Mouse (Mus musculus) embryonic stem cell, embryonic (primary cell): ENCODE results near the gene Gm20388.

Experiments used
- CTCF ChIA-PET, 4 experiments: fragments of 300-600 bp in 2 of 4; fragments of 350-600 bp in 2 of 4; sonication (Branson Sonifier 250); formaldehyde crosslinking; loops; one replicate each; lab custom pipeline; 2022; ENCODE audit warnings: inconsistent platforms in 2 of 4; lab: Charles Lee
- POLR2A ChIA-PET, 4 experiments: fragments of 300-600 bp in 2 of 4; fragments of 350-600 bp in 2 of 4; sonication (Branson Sonifier 250); formaldehyde crosslinking; loops; one replicate each; lab custom pipeline; 2022; ENCODE audit warnings: antibody characterized with exemption in 4 of 4, inconsistent platforms in 1 of 4; lab: Charles Lee

Gene Gm20388

DNA sequence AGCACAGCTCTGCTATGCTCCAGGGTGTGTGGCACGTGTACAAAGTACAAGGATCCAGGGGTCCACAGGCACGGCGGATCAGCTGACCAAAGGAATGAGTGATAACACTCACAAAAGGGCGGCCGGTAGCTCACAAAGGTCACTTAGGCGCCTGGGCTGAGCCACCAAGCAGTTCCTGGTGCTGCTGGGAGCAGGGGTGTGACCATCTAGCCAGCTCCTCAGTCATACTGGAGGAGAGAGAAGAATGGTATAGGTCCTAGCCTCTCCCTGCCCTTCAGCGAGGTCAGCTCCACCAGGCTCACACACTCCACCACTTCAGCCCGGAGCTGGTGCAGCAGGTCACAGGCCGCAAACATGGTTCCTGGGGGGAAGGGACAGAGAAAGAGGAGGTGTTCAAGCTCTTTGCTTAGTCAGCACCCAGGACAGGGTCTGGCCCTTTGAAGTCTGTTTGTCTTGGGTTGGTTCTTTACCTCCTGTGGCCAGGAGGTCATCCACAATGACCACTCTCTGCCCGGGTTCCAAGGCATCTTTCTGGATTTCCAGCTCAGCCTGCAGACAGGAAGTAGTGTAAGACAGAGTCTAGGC is 2664.1 kb downstream of the Gm20388 start:
- ChIA-PET CTCF (interaction anchor here in 3 of 4 experiments (0.6 to 1.6 kb wide), 7 partner anchors 10 to 458 kb away, joined by 3 to 8 read pairs (median 3); partner anchors contain the start of gene Piezo1 (in 1 of the 3)), POLR2A (interaction anchor here (0.5 to 18.6 kb wide), 58 partner anchors 7 to 723 kb away, joined by 3 to 397 read pairs (median 4); partner anchors contain the start of genes Galns (in 4 of the 4), Trappc2l (in 4 of the 4), Cdt1 (in 2 of the 4) and Ctu2 (in 1 of the 4))

GRCm38 (mm10) chr8:122575286-122575685 is 2664.6 kb downstream of the Gm20388 start:
- ChIA-PET CTCF (interaction anchor here in 3 of 4 experiments (0.6 to 1.6 kb wide), 6 partner anchors 10 to 458 kb away, joined by 3 to 8 read pairs (median 3); no protein-coding TSS in a partner anchor), POLR2A (interaction anchor here (0.6 to 18.6 kb wide), 48 partner anchors 8 to 724 kb away, joined by 3 to 397 read pairs (median 4); partner anchors contain the start of genes Galns (in 4 of the 4), Trappc2l (in 4 of the 4), Cdt1 (in 3 of the 4) and Ctu2 (in 1 of the 4))

DNA sequence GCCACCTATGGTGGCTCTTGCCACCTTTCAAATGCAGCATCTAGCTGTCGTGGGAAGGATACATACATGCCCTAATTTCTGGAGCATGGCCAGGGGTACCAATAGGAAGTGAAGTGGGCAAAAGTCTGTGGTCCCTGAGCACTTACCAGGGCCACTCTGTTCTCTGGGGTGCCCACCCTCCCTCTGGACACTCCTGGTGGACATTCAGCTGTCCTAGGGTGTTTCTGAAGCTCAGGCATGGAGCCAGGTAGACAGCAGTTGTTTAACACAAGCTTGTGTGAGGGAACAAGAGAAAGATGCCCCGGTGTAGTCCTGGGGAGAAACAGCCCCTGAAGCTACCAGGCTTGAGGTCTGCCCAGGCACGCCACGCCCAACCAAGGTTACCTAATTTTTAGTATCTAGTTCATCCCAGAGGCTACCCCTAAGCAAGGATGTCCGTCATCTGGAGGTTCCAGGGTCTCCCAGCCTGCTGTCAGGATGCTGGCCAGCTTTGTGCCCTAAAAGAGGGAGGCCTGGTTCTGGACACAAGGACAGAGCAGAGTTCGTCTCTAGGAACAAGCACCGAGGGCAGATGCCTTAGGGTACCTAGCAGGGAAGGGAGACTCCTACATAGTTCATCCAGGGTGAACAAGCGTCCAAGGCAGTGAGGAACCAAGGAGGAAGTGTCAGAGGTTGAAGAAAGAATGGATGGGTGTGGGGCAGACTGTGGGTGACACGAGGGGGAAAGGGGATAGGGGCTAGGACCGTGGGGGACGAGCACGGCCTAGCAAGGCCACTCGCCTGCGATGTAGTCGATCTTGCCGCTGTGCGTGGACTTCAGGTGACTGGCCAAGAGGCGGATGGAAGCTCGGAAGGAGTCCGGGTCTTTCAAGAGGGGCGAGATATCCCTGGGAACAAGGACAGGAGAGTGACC is 2665.3 kb downstream of the Gm20388 start:
- ChIA-PET CTCF (interaction anchor here in 1 of 4 experiments (1.6 kb wide), 1 partner anchor 19 kb away, joined by 3 read pairs; no protein-coding TSS in a partner anchor), POLR2A (interaction anchor here (0.6 to 18.6 kb wide), 34 partner anchors 8 to 531 kb away, joined by 3 to 397 read pairs (median 6); partner anchors contain the start of genes Cdt1 (in 3 of the 4), Galns (in 2 of the 4), Trappc2l (in 2 of the 4) and Mvd (in 1 of the 4))

GRCm38 (mm10) chr8:122576648-122577022 is 2666.0 kb downstream of the Gm20388 start, which contains the start of gene Aprt:
Aprt (minus strand) TSS chr8:122576909.
- CTCF ChIA-PET = interaction anchor here in 1 of 4 experiments (0.6 kb wide), 1 partner anchor 54 kb away, joined by 3 read pairs; no protein-coding TSS in a partner anchor
- POLR2A ChIA-PET = interaction anchor here (0.6 to 18.6 kb wide), 25 partner anchors 8 to 1416 kb away, joined by 3 to 397 read pairs (median 4); partner anchors contain the start of genes Cdt1 (in 3 of the 4), Galns (in 2 of the 4), Piezo1 (in 1 of the 4) and Trappc2l (in 1 of the 4)

DNA sequence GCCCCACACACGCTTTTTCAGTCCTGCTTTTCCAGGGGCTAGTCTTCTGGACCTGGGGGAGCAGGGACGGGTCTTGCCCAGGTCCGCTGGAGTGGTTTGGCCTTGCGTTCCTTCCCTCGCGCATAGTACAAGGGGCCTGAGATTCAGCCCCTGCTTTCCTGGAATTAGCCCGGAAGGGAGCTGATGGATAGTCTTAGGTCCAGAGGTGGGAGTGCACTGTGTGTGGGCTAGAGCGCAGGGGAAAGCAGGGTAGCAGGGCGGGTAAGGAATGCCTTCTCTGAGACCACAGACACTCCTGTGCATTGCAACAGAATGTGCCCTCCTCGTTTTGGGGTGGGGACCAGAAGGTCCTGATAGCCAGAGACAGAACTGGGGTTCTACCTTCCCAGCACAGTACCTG is 2666.5 kb downstream of the Gm20388 start:
- ChIA-PET CTCF (interaction anchor here in 1 of 4 experiments (0.6 to 0.9 kb wide), 2 partner anchors 36 to 54 kb away, joined by 3 read pairs; no protein-coding TSS in a partner anchor), POLR2A (interaction anchor here (0.6 to 18.6 kb wide), 27 partner anchors 8 to 1416 kb away, joined by 3 to 397 read pairs (median 4); partner anchors contain the start of genes Cdt1 (in 3 of the 4), Galns (in 2 of the 4), Piezo1 (in 1 of the 4) and Trappc2l (in 1 of the 4))

GRCm38 (mm10) chr8:122579196-122579595 is 2668.6 kb downstream of the Gm20388 start:
- CTCF ChIA-PET = interaction anchor here in 2 of 4 experiments (0.6 to 1.4 kb wide), 2 partner anchors 15 to 32 kb away, joined by 3 read pairs; partner anchors contain the start of genes Galns (in 1 of the 2) and Trappc2l (in 1 of the 2)
- POLR2A ChIA-PET = interaction anchor here (0.7 to 18.6 kb wide), 9 partner anchors 10 to 57 kb away, joined by 3 to 397 read pairs (median 8); partner anchors contain the start of genes Cdt1 (in 2 of the 4) and Piezo1 (in 2 of the 4)

- ChIA-PET POLR2A (interaction anchor here (0.6 to 18.6 kb wide), 19 partner anchors 11 to 817 kb away, joined by 3 to 397 read pairs (median 4); partner anchors contain the start of genes Cdt1 (in 3 of the 4) and Piezo1 (in 1 of the 4)), CTCF (interaction anchor here in 3 of 4 experiments (0.5 to 0.7 kb wide), 5 partner anchors 209 to 1116 kb away, joined by 3 to 9 read pairs (median 4); no protein-coding TSS in a partner anchor)
These were observed 2670.3 kb downstream of the Gm20388 start for GRCm38 (mm10) chr8:122580926-122581325.

DNA sequence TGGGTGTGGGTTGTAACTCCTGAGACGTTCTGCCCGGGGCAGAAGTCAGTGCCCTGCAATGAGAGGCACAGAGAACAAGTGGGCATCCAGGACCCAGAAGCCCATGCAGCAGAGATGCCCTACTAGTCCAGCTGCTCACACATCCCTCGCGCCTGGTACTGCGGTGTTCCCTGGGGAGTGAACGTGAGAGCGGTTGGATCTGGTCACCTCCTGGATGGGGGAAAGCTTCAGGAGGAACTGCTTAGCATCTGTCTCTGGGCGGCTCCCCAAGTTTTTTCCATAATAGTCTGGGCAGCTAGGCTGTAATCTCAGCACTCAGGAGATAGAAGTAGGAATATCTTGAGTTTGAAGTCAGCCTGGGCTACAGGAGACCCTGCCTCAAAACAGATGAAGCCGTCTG is 2674.3 kb downstream of the Gm20388 start:
- CTCF ChIA-PET = interaction anchor here in 3 of 4 experiments (0.7 to 1.1 kb wide), 4 partner anchors 18 to 69 kb away, joined by 3 read pairs; partner anchors contain the start of gene Piezo1 (in 1 of the 3)
- POLR2A ChIA-PET = interaction anchor here in 3 of 4 experiments (0.8 to 7.7 kb wide), 8 partner anchors 9 to 60 kb away, joined by 3 to 92 read pairs (median 6); partner anchors contain the start of genes Aprt (in 1 of the 3), Cdt1 (in 1 of the 3), Galns (in 1 of the 3) and Trappc2l (in 1 of the 3)

- ChIA-PET CTCF (interaction anchor here in 3 of 4 experiments (0.7 to 1.1 kb wide), 3 partner anchors 18 to 68 kb away, joined by 3 read pairs; partner anchors contain the start of gene Piezo1 (in 1 of the 3)), POLR2A (interaction anchor here in 3 of 4 experiments (0.7 to 7.7 kb wide), 11 partner anchors 9 to 60 kb away, joined by 3 to 92 read pairs (median 4); partner anchors contain the start of genes Cdt1 (in 2 of the 3), Galns (in 2 of the 3), Trappc2l (in 2 of the 3) and Aprt (in 1 of the 3))
These were observed 2674.8 kb downstream of the Gm20388 start for GRCm38 (mm10) chr8:122585411-122585891.

GRCm38 (mm10) chr8:122586171-122586570 is 2675.5 kb downstream of the Gm20388 start:
- POLR2A ChIA-PET = interaction anchor here in 3 of 4 experiments (0.7 to 7.7 kb wide), 14 partner anchors 8 to 143 kb away, joined by 3 to 92 read pairs (median 4); partner anchors contain the start of genes Cdt1 (in 2 of the 3), Galns (in 2 of the 3), Trappc2l (in 2 of the 3) and Aprt (in 1 of the 3)
- CTCF ChIA-PET = interaction anchor here in 2 of 4 experiments (0.6 to 1.1 kb wide), 5 partner anchors 19 to 753 kb away, joined by 3 to 4 read pairs (median 3); partner anchors contain the start of gene Piezo1 (in 1 of the 2)

- ChIA-PET CTCF (interaction anchor here in 3 of 4 experiments (0.6 to 1.1 kb wide), 4 partner anchors 18 to 1640 kb away, joined by 3 to 6 read pairs (median 4); no protein-coding TSS in a partner anchor), POLR2A (interaction anchor here in 3 of 4 experiments (0.7 to 4.3 kb wide), 9 partner anchors 9 to 646 kb away, joined by 3 to 27 read pairs (median 4); partner anchors contain the start of genes Galns (in 2 of the 3), Trappc2l (in 2 of the 3) and Aprt (in 1 of the 3))
These were observed 2676.1 kb downstream of the Gm20388 start for GRCm38 (mm10) chr8:122586749-122587148.

DNA sequence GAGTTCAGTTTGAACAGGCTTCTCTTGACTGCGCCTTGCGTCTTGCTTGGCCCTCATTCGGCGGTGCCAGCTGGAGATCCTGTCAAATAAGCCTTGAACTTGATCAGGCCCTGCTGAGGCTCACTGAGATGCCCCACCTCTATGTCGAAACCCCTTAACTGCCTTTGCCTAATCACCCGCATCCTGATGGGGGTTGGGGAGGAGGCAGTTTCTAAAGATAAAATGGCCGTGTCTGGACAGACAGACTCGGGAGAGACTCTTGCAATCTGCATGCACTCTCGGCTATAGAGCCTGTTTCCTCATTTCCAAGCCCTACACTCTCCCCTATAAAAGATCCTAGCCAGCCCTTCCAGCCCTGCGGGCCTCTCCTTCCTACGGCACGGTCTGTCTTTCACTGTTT is 2682.6 kb downstream of the Gm20388 start:
- CTCF ChIA-PET = interaction anchor here in 2 of 4 experiments (0.5 to 1.0 kb wide), 2 partner anchors 58 to 298 kb away, joined by 3 to 4 read pairs; no protein-coding TSS in a partner anchor
- POLR2A ChIA-PET = interaction anchor here in 2 of 4 experiments (0.9 to 3.0 kb wide), 4 partner anchors 10 to 18 kb away, joined by 4 to 11 read pairs (median 8); partner anchors contain the start of gene Aprt (in 1 of the 2)

- CTCF ChIA-PET = interaction anchor here in 3 of 4 experiments (0.5 to 1.0 kb wide), 4 partner anchors 14 to 1757 kb away, joined by 3 to 4 read pairs (median 3); no protein-coding TSS in a partner anchor
- POLR2A ChIA-PET = interaction anchor here in 2 of 4 experiments (0.5 to 3.0 kb wide), 8 partner anchors 8 to 393 kb away, joined by 3 to 11 read pairs (median 5); partner anchors contain the start of gene Aprt (in 1 of the 2)
These were observed 2683.3 kb downstream of the Gm20388 start for GRCm38 (mm10) chr8:122593783-122594507.

- POLR2A ChIA-PET = interaction anchor here in 1 of 4 experiments (1.1 kb wide), 1 partner anchor 15 kb away, joined by 3 read pairs; the partner anchor contains the start of gene Galns
- CTCF ChIA-PET = no interaction called here
These were observed 2685.4 kb downstream of the Gm20388 start for GRCm38 (mm10) chr8:122596031-122596430.

DNA sequence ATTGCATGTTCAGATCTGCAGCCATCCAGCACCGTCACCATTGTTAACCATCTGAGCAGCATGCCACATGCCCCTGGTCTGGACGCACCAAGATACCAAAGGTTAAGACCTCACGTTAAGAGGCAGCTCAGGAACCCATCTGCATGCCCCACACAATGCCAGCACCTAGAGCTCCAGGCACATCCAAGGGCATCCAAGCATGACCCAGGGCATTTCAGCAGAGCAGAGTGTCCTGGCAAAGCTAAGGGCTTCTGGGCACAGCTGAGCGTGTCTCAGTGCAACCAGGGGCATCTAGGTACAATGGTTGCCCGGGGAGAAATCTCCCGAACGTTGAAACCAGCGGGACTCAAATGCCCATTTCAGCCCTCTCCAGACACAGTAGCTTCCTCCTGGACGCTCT is 2690.0 kb downstream of the Gm20388 start:
- ChIA-PET CTCF (interaction anchor here in 2 of 4 experiments (0.6 to 1.1 kb wide), 3 partner anchors 11 to 510 kb away, joined by 3 to 4 read pairs (median 3); partner anchors contain the start of genes Galns (in 1 of the 2) and Trappc2l (in 1 of the 2)), POLR2A (interaction anchor here in 1 of 4 experiments (0.9 to 1.6 kb wide), 4 partner anchors 10 to 33 kb away, joined by 3 to 5 read pairs (median 3); partner anchors contain the start of genes Cdt1 and Galns)
